Mouse (Mus musculus) heart, embryonic 15.5 days (tissue): ENCODE data around the gene Esrp2. TPM values are rescaled to one million over a fixed set of nuclear protein-coding genes. Genes with fewer than 3 reads are reported as not detected.

Experiments
- ATAC-seq: fragments of 200-750 bp; cut with Nextera tagmentation; replicated peaks from 2 replicates; pipeline ENCODE4 v1.8.0; 2017; ENCODE audit warnings: low read depth, moderate TSS enrichment; ENCODE audit not compliant: insufficient number of reproducible peaks, insufficient read depth, low FRiP score
- H3K27ac ChIP-seq: fragments of 300-500 bp; sonication (generic); 2 replicates; pipeline ENCODE4 v1.5.1; 2015; ENCODE audit warnings: mild to moderate bottlenecking, inconsistent platforms
- H3K27me3 ChIP-seq: fragments of 300-500 bp; sonication (generic); 2 replicates; pipeline ENCODE4 v1.6.1; 2015; ENCODE audit warnings: inconsistent platforms
- H3K36me3 ChIP-seq: fragments of 300-500 bp; sonication (generic); 2 replicates; pipeline ENCODE4 v1.6.1; 2015; ENCODE audit warnings: mild to moderate bottlenecking, inconsistent platforms
- H3K4me1 ChIP-seq: fragments of 300-500 bp; sonication (generic); replicated peaks from 2 replicates; pipeline ENCODE4 v1.6.1; 2015; ENCODE audit warnings: inconsistent platforms
- H3K4me2 ChIP-seq: fragments of 300-500 bp; sonication (generic); 2 replicates; pipeline ENCODE4 v1.6.1; 2015; ENCODE audit warnings: inconsistent platforms, mild to moderate bottlenecking, moderate library complexity
- H3K4me3 ChIP-seq: fragments of 300-500 bp; sonication (generic); 2 replicates; pipeline ENCODE4 v1.5.1; 2015; ENCODE audit warnings: mild to moderate bottlenecking, inconsistent platforms
- H3K9ac ChIP-seq: fragments of 300-500 bp; sonication (generic); 2 replicates; pipeline ENCODE4 v1.6.1; 2015; ENCODE audit warnings: mild to moderate bottlenecking, inconsistent platforms
- H3K9me3 ChIP-seq: fragments of 300-500 bp; sonication (generic); replicated peaks from 2 replicates; pipeline ENCODE4 v1.6.1; 2016; ENCODE audit warnings: inconsistent platforms
- WGBS: fragments of 180-500 bp; shearing (Covaris S2); methylation state at CpG from one replicate; pipeline ENCODE4 v1.1.7; 2015; ENCODE audit warnings: mixed read lengths; 5-methylcytosine and 5-hydroxymethylcytosine counted together
- polyA plus RNA-seq: library from polyadenylated mRNA; unstranded; fragments of >200 nt; fragmentation: Nextera tagmentation; extraction: Ambion mirVana; gene quantifications from 2 replicates; pipeline ENCODE4 v1.2.1, GENCODE M21; 2015

The Esrp2 gene
- polyA plus RNA-seq, 1 experiment from 2014 or later, result 1.5 TPM

- 63% methylated on average over 1 of the region's 1 CpGs for WGBS
- ATAC-seq, result no peak
- no peak overlapping the region for H3K27ac ChIP-seq
- H3K9me3 ChIP-seq, result no peaks in the 10 kb centered on the region
- H3K27me3 ChIP-seq, result no peaks in the 10 kb centered on the region
- H3K36me3 ChIP-seq, result peaks cover 32% of the 10 kb centered on the region
- H3K4me1 ChIP-seq, result no peaks in the 10 kb centered on the region
- H3K4me3 ChIP-seq, result no peak overlapping the region
- H3K9ac ChIP-seq, result no peak overlapping the region
- H3K4me2 ChIP-seq, result no peak overlapping the region
Observed at GRCm38 (mm10) chr8:106112514-106112913, 24.3 kb downstream of the Esrp2 start.

DNA sequence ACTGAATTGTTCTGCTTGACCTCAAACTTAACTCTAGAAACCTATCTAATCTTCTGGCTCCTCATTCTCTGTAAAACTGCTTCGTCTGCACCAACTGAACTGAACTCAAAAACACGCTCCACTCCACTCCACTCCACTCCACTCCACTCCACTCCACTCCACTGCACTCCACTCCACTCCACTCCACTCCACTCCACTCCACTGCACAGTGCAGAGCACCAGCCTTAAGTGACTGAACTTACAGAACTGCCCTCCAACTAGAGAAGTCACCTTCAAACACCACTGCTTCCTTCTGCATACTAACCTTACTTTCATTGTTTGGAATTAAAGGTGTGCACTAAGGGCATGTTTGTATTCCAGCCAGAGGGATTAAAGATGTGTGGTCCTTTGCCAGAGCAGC lies 24.7 kb downstream of the Esrp2 start:
- H3K9ac ChIP-seq, result no peak overlapping the region
- no peak overlapping the region for H3K4me3 ChIP-seq
- no peaks in the 10 kb centered on the region for H3K27me3 ChIP-seq
- WGBS, result 60% methylated on average over 2 of the region's 2 CpGs
- no peaks in the 10 kb centered on the region for H3K9me3 ChIP-seq
- no peak overlapping the region for H3K4me2 ChIP-seq
- ATAC-seq, result no peak
- peaks cover 32% of the 10 kb centered on the region for H3K36me3 ChIP-seq
- H3K27ac ChIP-seq, result no peak overlapping the region
- H3K4me1 ChIP-seq, result no peaks in the 10 kb centered on the region

- WGBS, result 93% methylated on average over 3 of the region's 3 CpGs
Observed at GRCm38 (mm10) chr8:106108729-106109128, 28.0 kb downstream of the Esrp2 start.

DNA sequence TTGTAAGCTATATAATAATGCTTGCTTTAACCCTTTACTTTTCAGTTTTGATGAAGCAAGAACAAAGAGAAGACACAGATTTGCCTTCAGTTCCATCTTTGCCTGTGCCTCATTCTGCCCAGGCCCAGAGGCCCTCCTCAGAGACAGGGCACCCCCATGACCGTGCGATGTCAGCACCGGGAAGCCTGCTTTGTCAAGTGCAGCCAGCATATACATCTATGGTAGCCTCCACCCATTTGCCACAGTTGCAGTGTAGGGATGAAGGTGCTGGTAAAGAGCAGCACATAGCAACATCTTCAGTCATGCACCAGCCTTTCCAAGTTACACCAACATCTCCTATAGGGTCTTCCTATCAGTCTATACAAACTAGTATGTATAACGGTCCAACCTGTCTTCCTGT lies 28.7 kb downstream of the Esrp2 start:
- Histone ChIP-seq H3K4me3 (no peak overlapping the region), H3K4me2 (no peak overlapping the region), H3K36me3 (peaks cover 36% of the 10 kb centered on the region), H3K4me1 (no peaks in the 10 kb centered on the region), H3K27ac (no peak overlapping the region), H3K27me3 (no peaks in the 10 kb centered on the region), H3K9me3 (no peaks in the 10 kb centered on the region), H3K9ac (no peak overlapping the region)
- no peak for ATAC-seq
- WGBS, result 95% methylated on average over 4 of the region's 4 CpGs

More at GRCm38 (mm10) chr8:106108729-106109128, 28.0 kb downstream of the Esrp2 start:
- no peak for ATAC-seq
- Histone ChIP-seq H3K36me3 (peaks cover 36% of the 10 kb centered on the region), H3K27ac (no peak overlapping the region), H3K27me3 (no peaks in the 10 kb centered on the region), H3K9ac (no peak overlapping the region), H3K4me1 (no peaks in the 10 kb centered on the region), H3K9me3 (no peaks in the 10 kb centered on the region), H3K4me2 (no peak overlapping the region), H3K4me3 (no peak overlapping the region)

DNA sequence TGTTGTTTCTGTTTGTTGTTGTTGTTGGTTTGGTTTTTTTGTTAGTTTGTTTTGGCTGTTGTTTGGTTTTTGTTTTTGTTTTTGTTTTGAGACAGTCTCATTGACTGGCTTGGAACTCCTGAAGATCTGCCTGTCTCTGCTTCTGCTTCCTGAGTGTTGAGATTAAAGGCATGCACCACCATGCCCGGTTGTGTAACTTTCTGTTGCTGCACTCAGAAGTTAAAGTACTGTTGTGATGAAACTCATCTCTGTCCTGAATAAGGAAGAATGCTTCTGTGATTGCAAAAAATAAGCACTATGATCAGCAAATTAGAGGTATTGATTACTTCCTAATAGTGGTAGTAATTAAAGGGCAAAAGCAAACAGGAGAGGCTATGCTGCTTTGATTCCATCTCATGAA lies 30.6 kb downstream of the Esrp2 start:
- Histone ChIP-seq H3K27me3 (no peaks in the 10 kb centered on the region), H3K36me3 (peaks cover 42% of the 10 kb centered on the region), H3K27ac (no peak overlapping the region), H3K4me1 (no peaks in the 10 kb centered on the region), H3K4me3 (no peak overlapping the region), H3K9me3 (no peaks in the 10 kb centered on the region), H3K4me2 (no peak overlapping the region), H3K9ac (no peak overlapping the region)
- WGBS, result 71% methylated on average over 1 of the region's 1 CpGs
- no peak for ATAC-seq

GRCm38 (mm10) chr8:106103888-106104287 lies 32.9 kb downstream of the Esrp2 start:
- Histone ChIP-seq H3K27ac (no peak overlapping the region), H3K4me1 (no peaks in the 10 kb centered on the region), H3K4me2 (no peak overlapping the region), H3K27me3 (no peaks in the 10 kb centered on the region), H3K4me3 (no peak overlapping the region), H3K9ac (no peak overlapping the region), H3K9me3 (no peaks in the 10 kb centered on the region), H3K36me3 (peaks cover 33% of the 10 kb centered on the region)
- ATAC-seq, result no peak
- WGBS, result 83% methylated on average over 2 of the region's 2 CpGs

- 83% methylated on average over 4 of the region's 4 CpGs for WGBS
- Histone ChIP-seq H3K4me1 (no peaks in the 10 kb centered on the region), H3K27ac (no peak overlapping the region)
Observed at GRCm38 (mm10) chr8:106102321-106102720, 34.5 kb downstream of the Esrp2 start.

More at GRCm38 (mm10) chr8:106102321-106102720, 34.5 kb downstream of the Esrp2 start:
- Histone ChIP-seq H3K4me3 (no peak overlapping the region), H3K9ac (no peak overlapping the region), H3K4me2 (no peak overlapping the region), H3K36me3 (peaks cover 23% of the 10 kb centered on the region; the same call in 1 of the 2 replicates), H3K9me3 (no peaks in the 10 kb centered on the region), H3K27me3 (no peaks in the 10 kb centered on the region)
- no peak for ATAC-seq

Other genes starting within 250 kb of the Esrp2 start
- 0.73 and 0.80 TPM in 2 replicates for gene Nrn1l, start 243.4 kb downstream of the Esrp2 start, polyA plus RNA-seq
- gene Pskh1, start 236.5 kb downstream of the Esrp2 start, polyA plus RNA-seq, result 19.5 and 25.8 TPM in 2 replicates
- 0.84 and 0.85 TPM in 2 replicates for gene Ctrl, start 203.1 kb downstream of the Esrp2 start, polyA plus RNA-seq
- gene Psmb10, start 198.5 kb downstream of the Esrp2 start, polyA plus RNA-seq, result 59.4 and 93.4 TPM in 2 replicates
- 1.3 and 1.7 TPM in 2 replicates for gene Lcat, start 193.6 kb downstream of the Esrp2 start, polyA plus RNA-seq
- gene Slc12a4, start 170.9 kb downstream of the Esrp2 start, polyA plus RNA-seq, result 34.1 and 44.5 TPM in 2 replicates
- not detected in 2 replicates for gene Dpep3, start 157.5 kb downstream of the Esrp2 start, polyA plus RNA-seq
- 12.5 and 15.0 TPM in 2 replicates for gene Dus2, start 145.6 kb downstream of the Esrp2 start, polyA plus RNA-seq
- 0.29 TPM in 1 of 2 replicates, not detected in the other for gene Dpep2nb, start 131.0 kb downstream of the Esrp2 start, polyA plus RNA-seq
- 10.6 and 11.6 TPM in 2 replicates for gene Ddx28, start 125.1 kb downstream of the Esrp2 start, polyA plus RNA-seq
- gene Nfatc3, start 78.1 kb downstream of the Esrp2 start, polyA plus RNA-seq, result 3.4 and 4.9 TPM in 2 replicates
- gene Pla2g15, start 13.4 kb upstream of the Esrp2 start, polyA plus RNA-seq, result 7.0 and 9.4 TPM in 2 replicates
- 29.6 and 33.3 TPM in 2 replicates for gene Slc7a6, start 31.9 kb upstream of the Esrp2 start, polyA plus RNA-seq
- 19.5 and 22.2 TPM in 2 replicates for gene Slc7a6os, start 74.0 kb upstream of the Esrp2 start, polyA plus RNA-seq
- 28.0 and 37.4 TPM in 2 replicates for gene Prmt7, start 74.0 kb upstream of the Esrp2 start, polyA plus RNA-seq
- gene Smpd3, start 201.0 kb upstream of the Esrp2 start, polyA plus RNA-seq, result 2.5 and 3.6 TPM in 2 replicates